Mouse (Mus musculus) intestine, embryonic 14.5 days (tissue): ENCODE measurements around the gene Cc2d2a. TPM values are rescaled to one million over a fixed set of nuclear protein-coding genes. Genes with fewer than 3 reads are reported as not detected.

Experiments
- ATAC-seq: fragments of 200-750 bp; cut with Nextera tagmentation; replicated peaks from 2 replicates; pipeline ENCODE4 v1.8.0; 2017; ENCODE audit warnings: low read depth, moderate number of reproducible peaks, moderate TSS enrichment, moderate library complexity; ENCODE audit not compliant: low FRiP score, low TSS enrichment
- DNase-seq: peaks from one replicate; pipeline ENCODE4 v3.0.0-alpha.2; 2018; ENCODE audit warnings: low spot score
- H3K27ac ChIP-seq: fragments of 300-500 bp; sonication (generic); 2 replicates; pipeline ENCODE4 v1.5.1; 2014; ENCODE audit warnings: low read depth, mild to moderate bottlenecking, control low read depth
- H3K27me3 ChIP-seq: fragments of 300-500 bp; sonication (generic); replicated peaks from 2 replicates; pipeline ENCODE4 v1.6.1; 2014; ENCODE audit warnings: low read length, control low read depth; ENCODE audit not compliant: control insufficient read depth, insufficient read depth
- H3K36me3 ChIP-seq: fragments of 300-500 bp; sonication (generic); 2 replicates; pipeline ENCODE4 v1.6.1; 2014; ENCODE audit warnings: low read length, control low read depth; ENCODE audit not compliant: control insufficient read depth, insufficient read depth
- H3K4me1 ChIP-seq: fragments of 300-500 bp; sonication (generic); replicated peaks from 2 replicates; pipeline ENCODE4 v1.6.1; 2014; ENCODE audit warnings: low read length, control low read depth, mixed read lengths; ENCODE audit not compliant: control insufficient read depth, insufficient read depth
- H3K4me2 ChIP-seq: fragments of 300-500 bp; sonication (generic); 2 replicates; pipeline ENCODE4 v1.6.1; 2014; ENCODE audit warnings: low read length
- H3K4me3 ChIP-seq: fragments of 300-500 bp; sonication (generic); 2 replicates; pipeline ENCODE4 v1.5.1; 2014; ENCODE audit warnings: low read depth, low read length, control low read depth, mixed read lengths
- H3K9ac ChIP-seq: fragments of 300-500 bp; sonication (generic); 2 replicates; pipeline ENCODE4 v1.6.1; 2014; ENCODE audit warnings: mild to moderate bottlenecking, low read length
- H3K9me3 ChIP-seq: fragments of 300-500 bp; sonication (generic); 2 replicates; pipeline ENCODE4 v1.6.1; 2016; ENCODE audit warnings: low read length, control low read depth; ENCODE audit not compliant: control insufficient read depth
- WGBS: fragments of 180-500 bp; shearing (Covaris S2); extraction: QIAGEN DNeasy Blood & Tissue Kit; methylation state at CpG from one replicate; pipeline ENCODE4 v1.1.7; 2014; 5-methylcytosine and 5-hydroxymethylcytosine counted together
- polyA plus RNA-seq: library from polyadenylated mRNA; unstranded; fragments of >200 nt; fragmentation: Nextera tagmentation; extraction: Ambion mirVana; gene quantifications from 2 replicates; pipeline ENCODE4 v1.2.1, GENCODE M21; 2014

The Cc2d2a gene
- polyA plus RNA-seq, 1 experiment from 2014 or later = 9.8 TPM

- Histone ChIP-seq H3K4me2 (no peak overlapping the region), H3K27me3 (no peaks in the 10 kb centered on the region), H3K9ac (no peak overlapping the region), H3K36me3 (no peaks in the 10 kb centered on the region), H3K27ac (no peak overlapping the region), H3K4me3 (no peak overlapping the region), H3K9me3 (no peaks in the 10 kb centered on the region), H3K4me1 (peaks cover 11% of the 10 kb centered on the region)
- ATAC-seq (no peak), DNase-seq (no peak)
- 71% methylated on average over 2 of the region's 2 CpGs for WGBS
Measured at GRCm38 (mm10) chr5:43783996-43784395, 121.8 kb downstream of the Cc2d2a start.

GRCm38 (mm10) chr5:43786607-43787006, 124.5 kb downstream of the Cc2d2a start:
- Histone ChIP-seq H3K9me3 (no peaks in the 10 kb centered on the region), H3K4me1 (no peaks in the 10 kb centered on the region; the same call in 1 of the 2 replicates), H3K4me3 (no peak overlapping the region), H3K27me3 (no peaks in the 10 kb centered on the region), H3K27ac (no peak overlapping the region), H3K36me3 (no peaks in the 10 kb centered on the region), H3K9ac (no peak overlapping the region), H3K4me2 (no peak overlapping the region)
- DNase-seq = no peak
- no peak for ATAC-seq
- WGBS = 92% methylated on average over 4 of the region's 4 CpGs

- Histone ChIP-seq H3K9ac (no peak overlapping the region), H3K27me3 (no peaks in the 10 kb centered on the region), H3K27ac (no peak overlapping the region), H3K4me3 (no peak overlapping the region), H3K4me1 (no peaks in the 10 kb centered on the region), H3K36me3 (no peaks in the 10 kb centered on the region), H3K4me2 (no peak overlapping the region), H3K9me3 (no peaks in the 10 kb centered on the region)
- no peak for DNase-seq
- 63% methylated on average over 9 of the region's 9 CpGs for WGBS
- ATAC-seq = no peak
Measured at GRCm38 (mm10) chr5:43787976-43788752, 126.0 kb downstream of the Cc2d2a start.

Other genes starting within 250 kb of the Cc2d2a start
- gene C1qtnf7, start 146.8 kb upstream of the Cc2d2a start, polyA plus RNA-seq = 6.7 and 6.8 TPM in 2 replicates
- 0.26 and 0.38 TPM in 2 replicates for gene Bst1, start 156.5 kb downstream of the Cc2d2a start, polyA plus RNA-seq
- 65.6 and 71.0 TPM in 2 replicates for gene Fbxl5, start 159.3 kb downstream of the Cc2d2a start, polyA plus RNA-seq
- gene Cd38, start 206.2 kb downstream of the Cc2d2a start, polyA plus RNA-seq = 14.4 and 15.8 TPM in 2 replicates